Mouse (Mus musculus): ENCODE measurements at regions not wholly inside any gene's neighbourhood (a gene's known extent, or its start where the extent isn't known, plus 50 kb on each side); places are given as distances from the start of the nearest gene placed in this dataset.

DNA sequence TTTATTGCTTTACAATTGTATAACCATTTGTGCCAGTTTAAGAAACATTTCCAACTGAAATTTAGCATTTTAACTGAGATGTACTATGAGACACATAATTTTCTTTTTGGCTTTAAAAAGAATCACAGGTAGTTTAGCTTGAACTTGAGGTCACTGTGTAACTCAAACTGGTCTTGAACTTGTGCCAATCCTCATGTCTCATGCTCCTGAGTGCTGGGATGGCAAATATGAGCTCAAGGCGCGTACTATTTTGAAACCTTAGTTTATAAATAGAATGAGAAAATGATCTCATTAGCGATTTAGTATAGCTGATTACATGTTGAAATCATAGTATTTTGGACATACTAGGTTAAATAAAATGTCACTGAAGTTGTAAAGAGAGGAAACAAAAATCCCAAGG is 199.1 kb upstream of the Prkd1 start:
- H3K4me1 ChIP-seq (ENCODE audit: control insufficient read depth, insufficient read depth, insufficient read length) = no peaks in the 10 kb centered on the region
- TF ChIP-seq CTCF (IDR thresholded peaks at IDR 0.05; ENCODE audit: extremely low read depth, insufficient read depth, insufficient read length, insufficient replicate concordance) (no peak), POLR2A (IDR thresholded peaks at IDR 0.05; ENCODE audit: low read depth, low read length) (no peak)
- no peak for DNase-seq (ENCODE audit: low read depth in 1 of 2, low spot score in 2 of 2)
- no peaks in the 10 kb centered on the region for H3K27me3 ChIP-seq (ENCODE audit: control insufficient read depth, insufficient read depth, low read length)
- no peak overlapping the region for H3K27ac ChIP-seq (ENCODE audit: insufficient read depth, low read length)
- no peak overlapping the region for H3K4me3 ChIP-seq (ENCODE audit: extremely low read depth, insufficient read depth, insufficient read length)
- no peaks in the 10 kb centered on the region for H3K36me3 ChIP-seq (ENCODE audit: control insufficient read depth, insufficient read depth, low read length)
- WGBS = 84% methylated on average over 3 of the region's 3 CpGs

DNA sequence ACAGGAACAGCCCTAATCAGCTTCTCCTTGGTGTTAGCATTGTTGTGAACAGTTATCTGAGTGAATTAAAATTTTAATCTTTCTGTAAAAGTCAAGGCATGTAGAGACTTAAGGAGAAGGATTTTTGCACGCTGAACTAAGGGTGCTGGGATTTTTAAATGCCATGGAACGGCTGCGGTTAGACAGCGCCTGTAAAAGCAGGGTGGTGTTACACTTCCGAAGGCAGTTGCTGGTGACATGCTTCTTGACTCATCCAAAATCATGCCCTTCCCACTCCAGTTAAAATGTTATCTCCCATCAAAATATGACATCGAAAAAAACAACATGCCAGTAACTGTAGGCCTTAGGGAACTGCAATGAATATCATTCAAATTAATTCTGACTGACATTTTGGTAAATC is 193.8 kb upstream of the Prkd1 start:
- TF ChIP-seq CTCF (IDR thresholded peaks at IDR 0.05; ENCODE audit: extremely low read depth, insufficient read depth, insufficient read length, insufficient replicate concordance) (no peak), POLR2A (IDR thresholded peaks at IDR 0.05; ENCODE audit: low read depth, low read length) (no peak)
- Histone ChIP-seq H3K27ac (ENCODE audit: insufficient read depth, low read length) (no peak overlapping the region), H3K36me3 (ENCODE audit: control insufficient read depth, insufficient read depth, low read length) (no peaks in the 10 kb centered on the region), H3K4me3 (ENCODE audit: extremely low read depth, insufficient read depth, insufficient read length) (no peak overlapping the region), H3K27me3 (ENCODE audit: control insufficient read depth, insufficient read depth, low read length) (no peaks in the 10 kb centered on the region), H3K4me1 (ENCODE audit: control insufficient read depth, insufficient read depth, insufficient read length) (no peaks in the 10 kb centered on the region)
- DNase-seq (ENCODE audit: low read depth in 1 of 2, low spot score in 2 of 2) = no peak
- 88% methylated on average over 6 of the region's 6 CpGs for WGBS

DNA sequence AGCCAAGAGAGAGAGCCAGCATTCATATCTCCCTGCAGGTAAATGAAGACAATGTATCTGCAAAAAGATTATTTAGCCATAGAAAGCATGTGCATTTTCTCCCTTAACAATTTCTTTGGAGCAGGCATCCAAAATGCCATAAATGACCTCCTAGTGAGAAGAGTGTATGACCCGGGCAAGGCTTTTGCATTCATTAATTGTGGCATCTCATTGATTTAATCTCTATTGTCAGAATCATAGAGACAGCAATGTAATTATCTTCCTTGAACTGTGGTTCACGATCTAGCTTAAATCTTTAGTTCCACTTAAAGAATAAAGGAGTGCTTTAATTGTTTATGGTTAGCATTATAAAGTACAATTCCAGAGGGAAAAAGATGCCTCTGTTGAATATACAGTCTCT is 190.5 kb upstream of the Prkd1 start:
- Histone ChIP-seq H3K36me3 (ENCODE audit: control insufficient read depth, insufficient read depth, low read length) (no peaks in the 10 kb centered on the region), H3K4me3 (ENCODE audit: extremely low read depth, insufficient read depth, insufficient read length) (no peak overlapping the region), H3K4me1 (ENCODE audit: control insufficient read depth, insufficient read depth, insufficient read length) (no peaks in the 10 kb centered on the region), H3K27ac (ENCODE audit: insufficient read depth, low read length) (no peak overlapping the region), H3K27me3 (ENCODE audit: control insufficient read depth, insufficient read depth, low read length) (no peaks in the 10 kb centered on the region)
- TF ChIP-seq CTCF (IDR thresholded peaks at IDR 0.05; ENCODE audit: extremely low read depth, insufficient read depth, insufficient read length, insufficient replicate concordance) (no peak), POLR2A (IDR thresholded peaks at IDR 0.05; ENCODE audit: low read depth, low read length) (no peak)
- DNase-seq (ENCODE audit: low read depth in 1 of 2, low spot score in 2 of 2) = no peak
- 81% methylated on average over 2 of the region's 2 CpGs for WGBS

DNA sequence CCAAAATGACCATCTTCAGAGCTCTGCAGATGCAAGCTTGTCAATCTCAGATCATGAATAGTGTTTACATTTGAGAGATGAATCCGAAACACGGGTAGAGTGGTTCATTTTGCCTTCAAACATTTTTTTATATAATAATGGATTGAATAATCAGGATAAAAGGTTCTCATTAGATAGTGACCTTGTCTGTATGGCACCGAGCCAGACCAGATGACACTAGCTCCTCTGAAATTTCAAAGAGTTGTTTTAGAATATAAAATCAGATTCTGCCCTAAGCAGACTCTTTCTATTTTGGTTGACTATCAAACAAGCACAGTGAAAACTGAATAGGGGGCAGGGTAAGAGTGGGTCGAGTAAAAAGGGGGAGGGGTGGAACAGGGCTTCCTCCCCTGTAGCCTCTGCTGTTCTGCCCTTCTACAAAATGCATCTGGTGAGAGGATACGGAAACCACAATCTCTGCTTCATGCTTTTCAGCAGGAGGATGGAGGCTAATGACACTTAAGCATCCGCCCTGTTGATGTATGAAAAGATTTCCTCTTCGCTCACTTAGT is 159.9 kb upstream of the Prkd1 start:
- H3K36me3 ChIP-seq (ENCODE audit: control insufficient read depth, insufficient read depth, low read length) = no peaks in the 10 kb centered on the region
- no peaks in the 10 kb centered on the region for H3K27me3 ChIP-seq (ENCODE audit: control insufficient read depth, insufficient read depth, low read length)
- TF ChIP-seq POLR2A (IDR thresholded peaks at IDR 0.05; ENCODE audit: low read depth, low read length) (no peak), CTCF (IDR thresholded peaks at IDR 0.05; ENCODE audit: extremely low read depth, insufficient read depth, insufficient read length, insufficient replicate concordance) (no peak)
- H3K4me3 ChIP-seq (ENCODE audit: extremely low read depth, insufficient read depth, insufficient read length) = no peak overlapping the region
- no peak for DNase-seq (ENCODE audit: low read depth in 1 of 2, low spot score in 2 of 2)
- 78% methylated on average over 7 of the region's 7 CpGs for WGBS
- no peaks in the 10 kb centered on the region for H3K4me1 ChIP-seq (ENCODE audit: control insufficient read depth, insufficient read depth, insufficient read length)
- no peak overlapping the region for H3K27ac ChIP-seq (ENCODE audit: insufficient read depth, low read length)

DNA sequence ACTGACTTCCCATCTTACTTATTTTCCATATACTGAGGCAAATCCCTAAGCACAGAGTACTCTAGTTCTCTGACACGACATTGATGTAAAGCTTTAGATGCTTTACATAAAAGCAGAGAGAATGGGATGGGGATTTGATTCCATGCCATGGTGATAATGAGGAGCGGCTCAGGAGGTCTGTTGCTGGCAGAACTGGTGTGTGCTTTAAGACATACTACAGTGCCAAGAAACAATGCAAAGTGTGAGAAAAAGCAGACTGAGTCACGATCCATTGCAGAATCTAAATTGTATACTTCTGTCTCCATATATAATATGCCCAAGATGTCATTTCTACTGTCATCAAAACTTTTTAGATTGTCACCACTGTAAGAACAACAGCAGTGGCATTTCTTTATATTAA is 155.5 kb upstream of the Prkd1 start:
- Histone ChIP-seq H3K4me3 (ENCODE audit: extremely low read depth, insufficient read depth, insufficient read length) (no peak overlapping the region), H3K4me1 (ENCODE audit: control insufficient read depth, insufficient read depth, insufficient read length) (no peaks in the 10 kb centered on the region), H3K27ac (ENCODE audit: insufficient read depth, low read length) (no peak overlapping the region), H3K27me3 (ENCODE audit: control insufficient read depth, insufficient read depth, low read length) (no peaks in the 10 kb centered on the region), H3K36me3 (ENCODE audit: control insufficient read depth, insufficient read depth, low read length) (no peaks in the 10 kb centered on the region)
- DNase-seq (ENCODE audit: low read depth in 1 of 2, low spot score in 2 of 2) = no peak
- TF ChIP-seq CTCF (IDR thresholded peaks at IDR 0.05; ENCODE audit: extremely low read depth, insufficient read depth, insufficient read length, insufficient replicate concordance) = no peak
- no peak for TF ChIP-seq POLR2A (IDR thresholded peaks at IDR 0.05; ENCODE audit: low read depth, low read length)
- 68% methylated on average over 3 of the region's 3 CpGs for WGBS

DNA sequence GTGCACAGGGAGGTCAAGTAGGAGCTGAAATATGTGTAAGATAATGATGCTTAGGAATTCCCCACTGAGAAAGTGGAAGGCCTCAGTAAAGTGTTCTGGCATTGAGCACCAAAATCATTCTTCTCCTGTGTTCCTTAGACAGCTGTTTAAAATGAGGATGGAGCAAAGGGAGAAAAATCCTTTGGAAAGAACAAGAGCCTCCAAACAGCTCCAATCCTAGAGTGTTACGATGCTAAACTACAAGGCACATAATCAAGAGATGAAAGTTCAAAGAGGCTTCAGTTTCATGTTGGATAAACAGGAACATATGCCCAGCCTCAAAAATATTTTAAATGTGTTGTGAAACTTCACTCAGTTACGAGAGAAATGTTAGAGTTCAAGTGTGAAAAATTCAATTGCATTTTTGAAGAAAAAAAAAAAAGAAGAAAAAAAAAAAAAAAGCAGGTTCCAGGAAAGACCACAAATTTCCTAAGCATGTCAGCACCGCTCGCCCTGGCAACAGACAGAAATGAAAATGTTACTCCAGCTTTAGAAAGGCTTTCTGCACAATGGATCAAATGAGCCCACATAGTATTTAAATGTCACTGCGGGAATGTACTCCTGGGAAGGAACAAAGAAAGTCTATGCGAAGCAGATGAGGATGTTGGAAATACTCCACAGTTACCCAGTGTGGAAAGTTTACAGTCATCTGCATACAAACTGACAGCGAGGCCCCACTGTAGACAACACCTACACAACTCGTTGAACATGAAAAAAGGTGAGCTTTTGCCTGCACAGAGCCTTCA is 116.5 kb upstream of the Prkd1 start:
- H3K36me3 ChIP-seq (ENCODE audit: control insufficient read depth, insufficient read depth, low read length) = no peaks in the 10 kb centered on the region
- TF ChIP-seq POLR2A (IDR thresholded peaks at IDR 0.05; ENCODE audit: low read depth, low read length) = no peak
- 54% methylated on average over 8 of the region's 8 CpGs for WGBS
- H3K27ac ChIP-seq (ENCODE audit: insufficient read depth, low read length) = no peak overlapping the region
- no peak overlapping the region for H3K4me3 ChIP-seq (ENCODE audit: extremely low read depth, insufficient read depth, insufficient read length)
- no peaks in the 10 kb centered on the region for H3K4me1 ChIP-seq (ENCODE audit: control insufficient read depth, insufficient read depth, insufficient read length)
- no peak for DNase-seq (ENCODE audit: low read depth in 1 of 2, low spot score in 2 of 2)
- H3K27me3 ChIP-seq (ENCODE audit: control insufficient read depth, insufficient read depth, low read length) = no peaks in the 10 kb centered on the region

DNA sequence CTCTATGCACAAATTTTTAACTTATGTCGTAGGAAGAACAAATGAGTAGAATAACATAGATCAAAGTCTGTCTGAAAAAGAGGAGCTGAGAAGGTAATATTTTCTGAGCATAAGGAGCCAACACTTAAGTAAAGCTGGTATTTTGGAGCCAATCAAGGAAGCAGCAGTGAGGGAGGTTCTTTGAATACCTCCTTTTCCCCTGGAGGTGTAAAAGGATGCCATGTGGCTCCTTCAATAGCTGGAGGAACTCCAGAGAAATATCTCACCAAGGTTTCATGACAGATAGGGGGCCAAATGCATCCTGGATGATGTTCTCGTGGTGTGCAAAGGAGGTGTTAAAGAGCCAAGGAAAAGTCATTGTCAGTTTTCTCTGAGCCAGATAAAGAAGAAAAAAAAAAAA is 115.6 kb upstream of the Prkd1 start:
- DNase-seq (ENCODE audit: low read depth in 1 of 2, low spot score in 2 of 2) = no peak
- Histone ChIP-seq H3K27ac (ENCODE audit: insufficient read depth, low read length) (no peak overlapping the region), H3K27me3 (ENCODE audit: control insufficient read depth, insufficient read depth, low read length) (no peaks in the 10 kb centered on the region), H3K4me1 (ENCODE audit: control insufficient read depth, insufficient read depth, insufficient read length) (no peaks in the 10 kb centered on the region), H3K4me3 (ENCODE audit: extremely low read depth, insufficient read depth, insufficient read length) (no peak overlapping the region), H3K36me3 (ENCODE audit: control insufficient read depth, insufficient read depth, low read length) (no peaks in the 10 kb centered on the region)
- TF ChIP-seq CTCF (IDR thresholded peaks at IDR 0.05; ENCODE audit: extremely low read depth, insufficient read depth, insufficient read length, insufficient replicate concordance) = no peak
- no peak for TF ChIP-seq POLR2A (IDR thresholded peaks at IDR 0.05; ENCODE audit: low read depth, low read length)
- 77% methylated on average over 2 of the region's 2 CpGs for WGBS

All from spleen, adult 2 months (tissue).